Mouse (Mus musculus): ENCODE measurements at regions not wholly inside any gene's neighbourhood (a gene's known extent, or its start where the extent isn't known, plus 50 kb on each side); places are given as distances from the start of the nearest gene placed in this dataset.

DNA sequence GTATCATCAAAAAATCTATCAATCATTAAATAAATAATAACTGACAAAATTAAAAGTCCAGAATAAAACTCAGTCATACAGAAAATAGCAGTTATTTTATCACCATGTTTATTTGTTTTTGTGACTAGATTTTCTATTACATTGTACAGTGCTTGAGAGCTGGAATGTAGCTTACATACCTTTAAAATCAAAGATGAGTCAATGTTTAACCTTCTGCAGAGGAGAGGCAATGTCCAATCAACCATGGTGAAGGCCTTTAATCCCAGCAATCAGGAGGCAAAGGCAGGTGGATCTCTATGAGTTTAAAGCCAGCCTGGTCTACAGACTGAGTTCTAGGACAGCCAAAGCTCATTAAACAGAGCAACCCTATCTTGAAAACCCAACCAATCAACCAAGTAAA is 131.1 kb downstream of the Gm9733 start:
- in situ Hi-C loops (cut with MboI) = no loop called here

DNA sequence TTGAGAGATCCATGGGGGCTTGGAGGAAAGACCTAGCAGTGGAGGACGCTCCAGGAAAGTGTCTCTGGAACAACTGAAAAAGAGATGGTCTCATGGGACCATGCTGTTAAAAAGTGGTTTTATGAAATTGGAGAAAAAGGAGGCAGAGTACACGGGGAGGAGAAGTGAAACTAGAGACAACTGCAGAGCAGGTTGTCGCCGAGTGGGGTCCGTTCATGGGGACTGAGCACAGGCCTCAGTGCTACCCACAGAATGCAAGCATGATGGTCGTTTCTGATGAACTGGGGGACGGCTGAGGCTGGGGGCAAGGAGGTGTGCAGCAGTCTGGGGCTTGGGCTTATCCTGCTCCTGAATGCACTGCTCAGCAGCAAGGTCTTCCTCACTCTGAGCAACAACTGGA is 129.3 kb downstream of the Gm9733 start:
- in situ Hi-C loops (cut with MboI) = no loop called here

DNA sequence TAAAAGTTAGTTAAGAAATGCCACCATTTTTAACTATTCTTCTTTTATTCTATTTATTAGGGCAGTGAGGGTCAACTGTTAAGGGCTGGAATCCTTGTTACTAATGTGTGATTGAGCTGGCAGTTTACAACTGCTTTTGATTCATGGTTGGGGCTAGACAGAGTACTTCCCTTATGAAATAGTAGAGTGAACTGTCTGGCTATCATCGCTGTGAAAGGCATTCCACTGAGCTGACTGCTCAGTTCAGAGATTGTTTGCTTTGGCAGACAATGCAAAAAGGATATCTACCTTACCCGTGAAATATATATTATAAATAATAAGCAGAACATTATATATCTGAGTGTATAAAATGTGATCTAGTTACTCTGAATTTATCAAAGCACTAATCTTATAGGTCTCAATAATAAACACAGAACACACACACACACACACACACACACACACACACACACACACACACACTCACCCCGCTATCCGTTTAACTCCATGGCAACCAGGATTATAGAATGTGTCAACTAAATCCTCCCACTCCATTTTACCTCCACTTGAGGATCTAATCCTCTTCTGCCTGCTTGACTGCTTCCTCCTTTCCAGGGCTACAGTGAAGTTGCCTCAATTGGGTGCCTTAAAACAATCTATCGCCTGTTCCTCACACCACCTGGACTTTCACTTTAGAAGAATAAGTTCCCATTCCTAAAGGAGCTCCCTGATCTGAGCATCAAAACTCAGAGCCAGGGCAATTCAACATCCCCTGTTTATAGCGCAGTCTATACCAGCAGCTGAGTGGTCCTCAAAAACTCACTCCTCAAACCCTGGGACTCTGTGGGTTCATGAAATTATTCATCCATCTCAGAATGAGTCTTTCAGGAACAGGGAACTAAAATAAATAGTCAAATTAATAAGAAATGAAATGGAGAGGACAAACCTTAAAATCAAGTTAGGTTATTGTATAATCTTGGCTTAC is 126.6 kb downstream of the Gm9733 start:
- in situ Hi-C loops (cut with MboI) = no loop called here

DNA sequence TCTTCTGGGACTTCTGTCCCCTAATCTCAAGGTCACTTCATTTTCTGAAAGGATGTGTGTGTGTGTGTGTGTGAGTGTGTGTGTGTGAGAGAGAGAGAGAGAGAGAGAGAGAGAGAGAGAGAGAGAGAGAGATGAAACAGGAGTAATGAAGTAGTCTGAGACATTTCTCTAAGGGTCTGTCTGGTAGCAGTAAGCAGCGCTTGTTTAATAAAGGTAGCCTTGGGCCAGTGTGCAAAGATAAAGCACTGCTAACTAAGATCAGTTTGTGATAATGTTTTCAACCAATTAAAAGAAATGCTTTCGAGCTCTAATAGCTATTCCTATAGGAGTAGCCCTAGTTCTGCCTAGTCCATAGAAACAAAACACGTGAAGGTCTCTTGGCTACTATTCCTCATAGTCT is 119.7 kb downstream of the Gm9733 start:
- in situ Hi-C loops (cut with MboI) = no loop called here

DNA sequence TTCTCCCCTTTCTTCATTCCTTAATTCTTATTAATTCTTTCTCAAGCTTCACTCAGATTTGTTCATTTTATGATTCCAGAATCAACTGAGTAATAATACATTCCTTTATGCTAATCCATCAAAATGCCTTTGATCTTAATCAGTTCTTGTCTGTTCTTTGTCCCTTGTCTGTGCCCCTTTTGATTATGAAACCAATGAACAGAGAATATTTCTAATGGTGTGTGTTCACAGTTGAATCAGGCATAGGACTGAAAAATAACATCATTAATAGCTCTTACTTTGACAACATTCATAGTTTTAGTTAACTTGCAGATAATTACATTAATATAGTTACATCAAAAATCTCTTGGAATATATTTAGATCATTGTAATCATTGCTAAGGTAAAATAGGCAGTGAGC is 114.5 kb downstream of the Gm9733 start:
- in situ Hi-C loops (cut with MboI) = no loop called here

DNA sequence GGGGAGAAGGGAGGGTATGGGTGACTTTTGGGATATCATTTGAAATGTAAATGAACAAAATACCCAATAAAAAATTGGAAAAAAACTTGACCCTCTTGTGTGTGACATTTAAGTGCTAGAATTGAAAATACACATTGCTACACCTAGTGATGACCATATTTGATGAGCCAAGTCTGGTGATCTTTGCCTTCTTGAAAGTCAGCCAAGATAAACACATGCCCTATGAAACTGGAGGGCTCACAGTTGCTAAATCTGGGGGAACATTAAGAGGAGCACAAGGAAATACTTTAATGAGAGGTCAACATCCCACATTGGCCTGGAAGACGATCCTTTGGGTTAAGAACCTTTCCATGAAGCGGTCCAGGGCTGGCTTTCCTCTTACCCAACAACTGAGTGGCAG is 112.8 kb downstream of the Gm9733 start:
- in situ Hi-C loops (cut with MboI) = no loop called here

DNA sequence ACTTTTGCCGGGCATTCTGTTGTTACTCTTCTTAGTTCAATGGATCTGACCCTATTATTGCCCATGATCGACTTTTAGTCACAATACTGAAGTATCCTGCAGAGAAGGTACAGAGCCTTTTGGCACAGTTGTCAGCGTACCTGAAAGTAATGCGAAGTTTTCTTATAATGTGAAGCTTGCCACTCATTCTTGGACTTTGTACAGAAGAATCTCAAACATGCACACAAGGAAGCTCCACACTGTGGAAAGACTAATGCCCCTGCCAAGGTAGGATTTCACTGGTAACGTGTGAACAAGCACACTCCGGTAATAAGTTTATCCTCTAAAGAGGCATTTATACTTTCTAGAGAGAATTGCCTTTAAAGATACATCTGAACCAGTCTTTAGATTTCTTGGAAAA is 108.8 kb downstream of the Gm9733 start:
- in situ Hi-C loops (cut with MboI) = no loop called here

DNA sequence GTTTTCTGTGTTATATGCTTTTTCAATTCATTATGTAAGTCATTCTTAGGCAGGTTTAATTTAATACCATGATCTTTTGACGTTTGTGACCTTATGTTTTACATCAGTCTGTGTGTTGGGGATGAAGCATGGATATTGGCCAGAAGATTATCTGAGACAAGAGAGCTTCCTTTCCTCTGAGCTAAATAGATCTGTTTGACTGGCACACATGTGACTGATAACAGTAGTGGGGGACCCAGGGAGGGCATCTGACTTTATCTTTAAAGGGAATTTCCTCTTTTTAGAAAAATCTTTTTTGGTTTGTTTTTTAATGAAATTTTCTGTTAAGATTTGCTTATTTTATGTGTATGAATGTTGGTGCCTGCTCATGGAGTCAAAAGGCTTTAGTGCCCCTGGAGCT is 107.7 kb downstream of the Gm9733 start:
- in situ Hi-C loops (cut with MboI) = no loop called here

DNA sequence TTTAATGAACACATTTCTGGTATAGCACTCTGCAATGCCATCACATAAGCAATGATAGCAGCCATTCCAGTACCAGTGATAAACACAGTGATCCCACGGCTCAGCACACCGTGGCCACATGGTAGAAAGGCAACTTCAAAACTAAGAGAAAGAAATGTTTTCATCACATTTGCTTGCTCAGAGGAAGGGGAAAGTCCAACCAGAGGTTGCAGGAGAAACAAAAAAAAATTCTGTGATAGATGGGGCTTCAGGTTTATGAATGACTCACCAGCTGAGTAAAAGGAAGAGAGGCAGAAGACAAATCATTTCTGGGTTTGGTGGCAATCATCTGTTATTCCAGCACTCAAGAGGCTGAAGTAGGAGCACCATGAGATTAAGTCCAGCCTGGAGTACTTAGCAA is 103.5 kb downstream of the Gm9733 start:
- in situ Hi-C loops (cut with MboI) = loop anchor here (25.0 kb wide), 1 partner anchor 541 kb away; no protein-coding TSS in a partner anchor

DNA sequence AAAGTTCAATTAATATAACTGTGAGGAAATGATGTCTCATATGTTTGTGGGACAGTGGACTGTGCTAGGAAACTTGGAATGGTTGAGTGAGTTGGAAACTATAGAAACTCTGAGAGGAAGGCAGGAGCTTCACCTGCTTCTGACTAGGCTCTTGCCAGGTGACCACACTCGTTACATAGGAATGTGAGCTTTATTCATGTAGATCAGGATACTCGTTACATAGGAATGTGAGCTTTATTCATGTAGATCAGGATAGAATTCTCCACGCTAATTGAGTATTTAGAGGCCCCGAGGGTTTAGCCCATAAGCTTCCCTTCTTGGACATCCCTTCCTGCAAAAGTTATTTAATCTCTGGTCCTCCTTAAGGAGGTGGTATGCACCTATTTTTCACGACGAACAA is 101.9 kb downstream of the Gm9733 start:
- in situ Hi-C loops (cut with MboI) = loop anchor here (25.0 kb wide), 1 partner anchor 543 kb away; no protein-coding TSS in a partner anchor

DNA sequence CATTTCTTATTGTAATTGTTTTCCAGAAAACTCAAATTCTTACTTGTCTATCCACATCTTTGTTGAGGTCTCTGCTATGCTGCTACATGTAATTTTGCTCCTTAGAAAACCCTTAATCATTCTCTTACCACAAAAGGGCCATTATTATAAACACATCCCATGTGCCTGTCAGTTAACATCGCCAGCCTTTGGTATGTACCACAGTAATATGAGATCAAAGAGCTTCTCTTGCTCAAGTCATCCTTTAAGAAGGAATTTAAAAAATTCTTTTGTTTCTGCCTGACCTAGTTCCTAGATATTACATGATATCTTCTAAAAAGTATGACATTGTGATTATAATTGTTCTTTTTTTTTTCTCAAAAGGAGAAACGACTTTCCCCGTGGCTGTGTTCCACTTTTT is 100.7 kb downstream of the Gm9733 start:
- in situ Hi-C loops (cut with MboI) = loop anchor here (25.0 kb wide), 1 partner anchor 544 kb away; no protein-coding TSS in a partner anchor

DNA sequence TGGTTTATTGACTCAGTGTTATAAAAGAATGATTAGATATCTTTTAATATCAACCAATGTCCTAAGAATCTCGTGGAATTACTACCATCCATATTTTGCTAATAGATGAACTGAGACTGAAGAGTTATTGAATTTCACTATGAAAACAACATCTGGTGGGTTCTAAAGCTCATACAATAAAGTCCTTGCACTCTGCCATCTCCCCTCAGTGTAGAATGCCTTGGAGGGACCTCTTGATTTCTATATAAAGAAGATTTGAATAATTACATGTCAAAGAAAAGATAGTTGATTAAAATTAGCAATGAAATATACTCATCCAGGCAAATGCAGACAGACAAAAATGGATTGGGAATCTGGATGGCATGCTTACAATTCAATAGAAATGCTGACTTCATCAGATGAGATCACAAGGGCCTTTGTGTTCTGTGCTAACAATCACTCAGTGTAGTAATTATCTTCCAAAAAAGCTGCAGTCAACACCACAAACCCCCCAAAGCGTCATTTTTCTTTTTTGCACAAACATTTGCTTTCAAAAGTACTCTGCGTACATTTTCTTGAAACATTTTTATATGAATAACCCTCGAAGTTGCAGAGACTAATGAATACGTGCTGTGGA is 94.2 kb downstream of the Gm9733 start:
- in situ Hi-C loops (cut with MboI) = loop anchor here (25.0 kb wide), 1 partner anchor 551 kb away; no protein-coding TSS in a partner anchor

DNA sequence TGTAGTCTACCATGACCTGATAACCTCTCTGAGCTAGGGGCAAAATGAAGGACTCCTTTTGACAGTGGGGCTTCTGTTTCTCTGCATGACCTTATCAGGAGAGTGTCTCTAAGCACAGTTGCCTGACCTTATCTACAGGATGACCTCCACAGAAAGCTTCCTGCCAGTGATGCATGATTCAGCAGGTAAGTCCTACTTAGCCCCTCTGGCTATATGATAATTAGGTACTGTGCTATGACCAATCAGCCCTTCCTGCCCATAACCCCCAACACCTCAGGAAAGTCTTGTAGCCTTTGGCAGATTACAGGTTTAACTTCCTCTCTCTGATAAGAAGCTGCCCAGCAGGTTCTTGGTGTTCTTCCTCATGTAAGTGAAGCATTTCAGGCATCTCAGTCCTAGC is 89.7 kb downstream of the Gm9733 start:
- in situ Hi-C loops (cut with MboI) = loop anchor here (25.0 kb wide), 1 partner anchor 555 kb away; no protein-coding TSS in a partner anchor

DNA sequence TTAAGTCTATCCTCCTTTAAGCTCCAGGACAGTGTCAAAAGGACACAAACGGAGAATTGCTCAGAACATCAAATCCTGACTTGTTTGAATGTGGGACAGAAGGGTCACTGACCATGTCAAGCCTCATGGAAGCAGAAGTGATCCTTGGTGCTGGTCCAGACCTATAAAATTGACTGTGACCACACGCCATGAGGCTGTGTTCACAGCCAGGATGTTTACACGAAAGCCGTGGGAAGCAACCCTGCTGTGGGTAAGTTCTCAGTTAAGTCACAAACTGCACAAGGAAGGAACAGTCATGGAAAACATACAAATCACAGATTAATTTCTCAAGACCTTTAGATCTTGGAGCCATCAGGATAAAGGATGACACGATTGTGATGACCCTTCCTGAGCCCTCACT is 88.5 kb downstream of the Gm9733 start:
- in situ Hi-C loops (cut with MboI) = loop anchor here (25.0 kb wide), 1 partner anchor 556 kb away; no protein-coding TSS in a partner anchor

DNA sequence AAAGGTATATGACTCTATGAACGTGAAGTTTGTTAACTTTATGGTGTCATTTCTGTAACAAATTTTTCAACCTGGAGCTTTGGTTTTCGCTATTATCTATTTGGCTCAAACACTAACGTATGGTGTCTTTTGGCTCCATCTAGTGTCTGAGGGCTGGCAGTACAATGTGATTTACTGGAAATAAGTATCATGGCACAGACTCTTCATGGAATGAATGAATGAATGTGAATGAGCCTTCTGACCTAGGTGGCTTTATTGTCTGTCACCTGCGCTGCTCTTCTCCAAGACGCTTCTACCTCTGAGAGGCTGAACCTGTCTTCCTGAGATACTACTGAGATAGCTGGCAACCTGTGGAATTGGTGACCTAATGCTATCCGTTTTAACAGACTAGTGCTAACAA is 87.1 kb downstream of the Gm9733 start:
- in situ Hi-C loops (cut with MboI) = loop anchor here (25.0 kb wide), 1 partner anchor 558 kb away; no protein-coding TSS in a partner anchor
